Mouse (Mus musculus) gonadal fat pad, adult 2 months (tissue): Measurements from ENCODE around the gene Ect2. TPM values are rescaled to one million over a fixed set of nuclear protein-coding genes. Genes with fewer than 3 reads are reported as not detected.
A peak's percentile ranks its signal among the peaks of the same experiment; 100 is the strongest.

Experiments
- DNase-seq: peaks from one replicate; pipeline ENCODE4 v3.0.0-alpha.2; 2012; ENCODE audit warnings: low read depth
- polyA plus RNA-seq: library from polyadenylated mRNA; depleted of rRNA; stranded (reverse); fragments of >200 nt; gene quantifications from 2 replicates; pipeline ENCODE4 v1.2.3, GENCODE M21; 2012; rRNA removed

Gene Ect2
- 0.84 and 1.0 TPM in 2 replicates for polyA plus RNA-seq

- DNase-seq: peak; percentile 80
Observed at GRCm38 (mm10) chr3:27153701-27154209, at the start of gene Ect2. Gene Ect2, minus strand, starts transcription at chr3:27153878.

- DNase-seq: no peak
Observed at GRCm38 (mm10) chr3:27201728-27202411, 48.2 kb upstream of the Ect2 start.

GRCm38 (mm10) chr3:27199120-27199519 is 45.4 kb upstream of the Ect2 start:
- no peak for DNase-seq

DNA sequence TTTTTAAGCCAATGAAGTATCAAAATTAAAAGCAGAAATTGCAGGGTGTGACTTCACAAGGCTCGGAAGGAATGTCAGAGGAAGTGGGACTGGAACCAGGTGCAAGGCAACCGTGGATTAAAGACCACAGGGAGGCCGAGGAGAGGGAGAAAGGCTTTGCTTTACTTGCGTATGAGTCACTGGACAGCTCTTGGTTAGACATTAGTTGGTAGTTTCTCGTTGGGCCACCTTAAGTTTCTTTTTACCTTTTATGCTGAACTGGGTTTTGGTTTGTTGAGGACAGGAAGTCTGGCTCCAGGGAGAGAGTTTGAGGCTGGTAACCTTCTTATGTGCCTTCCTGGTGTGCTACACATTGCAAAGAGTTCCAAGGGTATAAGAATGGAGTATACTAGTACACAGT is 44.1 kb upstream of the Ect2 start:
- DNase-seq: no peak

- no peak for DNase-seq
Observed at GRCm38 (mm10) chr3:27196529-27196928, 42.9 kb upstream of the Ect2 start.

- DNase-seq: no peak
Observed at GRCm38 (mm10) chr3:27195573-27196227, 42.0 kb upstream of the Ect2 start.

- DNase-seq: no peak
Observed at GRCm38 (mm10) chr3:27195153-27195552, 41.5 kb upstream of the Ect2 start.

DNA sequence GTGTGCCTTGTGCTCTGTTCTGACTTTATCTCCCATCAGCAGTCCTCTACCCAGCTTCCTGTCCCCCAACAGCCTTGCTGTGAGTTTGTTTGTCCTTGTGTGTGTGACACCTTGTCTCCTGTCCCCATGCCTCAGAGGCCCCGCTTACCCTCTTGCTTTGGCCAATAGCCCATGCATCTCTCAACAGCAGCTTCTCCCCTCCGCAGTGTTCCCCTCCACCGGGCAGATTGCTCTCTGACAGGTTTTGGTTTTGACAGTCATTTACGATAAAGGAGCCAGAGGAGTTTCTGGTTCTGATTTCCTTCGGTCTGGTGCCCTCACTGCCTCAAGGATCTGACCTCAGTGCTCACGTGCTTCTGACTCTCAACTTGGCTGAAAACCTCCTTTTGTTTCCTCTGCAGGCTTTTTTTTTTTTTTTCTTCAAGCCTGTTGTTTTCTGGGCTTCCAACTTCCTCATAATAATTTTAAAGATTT is 40.2 kb upstream of the Ect2 start:
- no peak for DNase-seq

GRCm38 (mm10) chr3:27191856-27192255 is 38.2 kb upstream of the Ect2 start:
- no peak for DNase-seq

GRCm38 (mm10) chr3:27190865-27191264 is 37.2 kb upstream of the Ect2 start:
- no peak for DNase-seq

GRCm38 (mm10) chr3:27189320-27190261 is 35.9 kb upstream of the Ect2 start:
- DNase-seq: no peak

- DNase-seq: no peak
Observed at GRCm38 (mm10) chr3:27188386-27188785, 34.7 kb upstream of the Ect2 start.

DNA sequence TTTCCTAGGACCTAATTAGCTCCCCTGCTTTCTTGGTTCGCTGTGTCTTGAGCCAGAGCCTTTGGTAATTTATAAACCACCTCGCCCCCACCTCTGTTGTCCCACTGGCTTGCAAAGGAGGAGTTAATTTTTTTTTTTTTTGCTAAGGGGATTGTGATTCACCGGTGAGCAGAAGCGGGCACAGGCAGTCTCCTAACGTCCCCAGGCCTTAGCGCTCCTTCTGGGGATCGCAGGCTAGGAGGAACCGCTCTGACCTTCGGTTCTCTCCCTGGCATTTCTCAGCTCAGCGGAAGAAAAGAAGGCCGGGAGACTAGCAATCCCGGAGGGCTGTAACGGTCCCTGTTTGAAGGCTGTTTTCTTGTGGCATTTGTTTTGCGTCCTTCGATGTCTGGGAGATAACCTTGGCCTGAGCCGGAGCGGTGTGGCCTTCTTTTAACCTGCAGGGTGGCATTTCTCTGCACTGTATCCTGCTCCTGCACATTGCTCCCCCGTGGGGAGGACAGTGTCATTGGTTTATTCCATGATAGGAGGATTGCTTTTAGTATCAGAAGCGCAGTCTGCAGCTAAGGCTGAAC is 30.0 kb upstream of the Ect2 start:
- DNase-seq: no peak

DNA sequence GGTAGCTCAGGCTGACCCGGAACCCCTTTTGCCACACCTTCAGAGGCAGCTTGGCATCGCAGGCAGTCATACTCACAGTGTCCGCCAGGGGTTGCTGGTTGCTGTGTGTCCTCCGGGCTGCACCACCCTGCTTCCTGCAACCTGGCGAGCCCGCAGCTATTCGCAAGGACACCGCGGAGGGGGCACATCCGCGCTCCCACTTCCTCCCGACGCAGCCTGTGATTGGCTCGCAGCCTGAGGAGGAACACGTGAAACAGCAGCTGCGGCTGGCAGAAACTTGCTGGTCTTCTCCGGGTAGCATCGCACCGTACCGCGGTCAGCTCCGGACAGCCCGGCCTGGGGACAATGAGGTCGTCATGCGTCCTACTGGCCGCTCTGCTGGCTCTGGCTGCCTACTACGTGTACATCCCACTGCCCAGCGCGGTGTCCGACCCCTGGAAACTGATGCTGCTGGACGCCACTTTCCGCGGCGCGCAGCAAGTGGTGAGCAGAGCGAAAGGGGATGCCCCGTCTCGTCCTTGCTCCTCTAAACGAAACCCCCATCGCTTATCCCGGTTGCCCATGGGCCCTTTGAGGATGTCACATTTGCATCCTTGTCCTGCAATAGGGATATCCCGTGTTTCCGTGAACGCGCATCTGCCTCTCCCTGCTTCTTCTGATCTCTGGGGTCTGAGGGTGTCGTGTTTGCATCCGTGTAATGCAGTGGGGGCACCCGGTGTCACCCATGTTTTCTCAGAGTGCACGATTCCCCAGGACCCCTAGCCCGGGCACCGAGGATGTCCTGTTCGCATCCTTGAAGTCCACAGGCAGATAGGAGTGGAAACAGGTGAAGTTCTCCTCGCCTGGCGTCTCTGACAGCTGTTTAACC is 29.3 kb upstream of the Ect2 start, which contains the start of gene Nceh1:
Gene Nceh1, plus strand, starts transcription at position 233 of the 868 bp plus-strand sequence.
- DNase-seq: peak; percentile 10

DNA sequence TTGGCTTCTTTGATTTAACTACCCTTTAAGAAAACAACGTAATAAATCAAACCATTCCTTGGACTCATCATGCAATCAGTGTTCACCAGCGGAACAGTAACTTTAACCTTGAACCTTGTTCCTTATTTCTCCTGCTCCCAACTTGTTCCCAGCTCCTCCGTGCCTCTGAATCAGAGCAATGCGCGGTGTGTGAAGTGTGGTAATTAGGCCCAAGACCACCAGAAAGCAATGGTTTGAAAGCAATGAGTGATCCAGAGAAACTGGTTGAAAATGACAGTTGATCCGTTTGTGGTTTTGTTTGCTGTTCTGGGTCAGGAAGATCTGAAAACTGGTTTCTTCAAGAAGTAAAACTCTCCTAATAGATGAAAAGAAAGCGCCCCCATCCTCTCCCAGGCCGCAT is 26.0 kb upstream of the Ect2 start:
- DNase-seq: no peak

DNA sequence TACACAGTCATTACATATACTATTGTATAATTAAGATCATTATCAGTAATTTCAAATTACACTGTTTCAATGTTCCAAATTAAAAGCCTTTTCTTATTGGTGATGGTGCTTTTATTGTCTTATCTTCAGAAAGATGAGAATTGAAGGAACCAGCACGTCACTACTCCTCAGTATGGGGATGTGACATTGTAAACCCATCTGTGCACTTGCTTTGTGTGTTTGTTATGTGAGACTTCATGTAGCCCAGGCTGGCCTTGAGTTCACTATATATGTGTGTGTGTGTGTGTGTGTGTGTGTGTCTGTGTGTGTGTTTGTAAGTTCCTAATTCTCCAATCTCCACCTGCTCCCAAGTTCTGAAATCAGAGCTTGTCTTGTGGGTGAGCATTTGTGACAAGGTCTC is 16.6 kb upstream of the Ect2 start:
- DNase-seq: no peak

- DNase-seq: no peak
Observed at GRCm38 (mm10) chr3:27165481-27166065, 11.9 kb upstream of the Ect2 start.

DNA sequence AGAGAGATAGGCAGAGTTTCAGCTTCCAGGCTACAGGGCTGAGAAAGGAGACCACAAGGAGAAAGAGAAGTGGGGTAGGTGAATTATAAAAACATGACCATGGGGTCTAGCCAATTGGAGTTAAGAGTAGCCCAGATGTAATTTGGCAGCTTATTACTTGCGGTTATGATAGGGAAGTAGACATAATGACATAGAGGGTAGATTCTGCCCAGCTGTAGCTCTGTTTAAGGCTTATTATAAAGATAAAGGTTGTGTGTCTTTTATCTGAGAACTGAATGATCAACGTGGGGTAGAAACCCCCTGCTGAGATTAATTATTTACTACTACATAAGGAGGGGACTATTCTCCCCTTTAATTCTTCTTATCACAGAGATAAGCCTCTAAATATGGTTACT is 8.7 kb upstream of the Ect2 start:
- no peak for DNase-seq

DNA sequence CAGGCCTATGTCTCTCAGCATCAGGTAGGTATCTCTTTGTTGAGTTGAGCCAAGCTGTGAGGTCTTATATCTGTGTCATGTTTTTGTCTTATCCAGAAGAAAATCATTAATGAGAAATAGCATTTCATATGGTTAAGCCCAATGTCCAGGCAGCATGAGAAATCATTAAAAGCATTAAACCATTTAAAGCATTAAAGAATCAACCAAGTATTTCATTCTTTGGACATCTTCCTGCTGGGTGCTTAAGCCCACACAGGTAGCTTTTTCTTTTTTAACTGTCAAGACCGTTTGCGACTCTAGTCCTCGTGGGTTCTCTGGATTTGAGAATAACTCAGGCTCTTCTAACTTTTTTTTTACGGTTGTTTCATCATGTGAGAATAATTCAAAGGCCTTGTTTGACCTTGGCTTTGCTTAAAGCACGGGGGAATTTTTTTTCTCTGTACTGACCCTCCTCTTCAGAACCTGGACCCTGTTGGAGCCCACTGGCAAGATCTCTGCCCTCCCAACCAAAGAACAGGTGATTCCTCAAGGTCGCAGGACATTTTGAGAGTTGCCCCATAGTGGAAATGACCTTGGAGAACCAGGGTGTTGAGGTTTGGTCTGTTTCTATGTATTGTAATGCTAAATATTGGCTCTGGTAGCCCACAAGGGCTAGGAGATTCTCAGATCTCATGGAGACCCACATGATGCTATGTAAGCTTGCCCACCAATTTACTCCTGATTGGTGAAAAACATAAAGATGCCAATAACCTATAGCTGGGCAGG is 8.1 kb upstream of the Ect2 start:
- no peak for DNase-seq

- DNase-seq: no peak
Observed at GRCm38 (mm10) chr3:27158910-27159309, 5.2 kb upstream of the Ect2 start.
